Mouse (Mus musculus) cerebellum, adult 11-12 months (tissue): ENCODE measurements around the gene Per1.

ENCODE experiments used
- DNase-seq: peaks from one replicate; pipeline ENCODE4 v3.0.0; 2022

Per1 gene

DNA sequence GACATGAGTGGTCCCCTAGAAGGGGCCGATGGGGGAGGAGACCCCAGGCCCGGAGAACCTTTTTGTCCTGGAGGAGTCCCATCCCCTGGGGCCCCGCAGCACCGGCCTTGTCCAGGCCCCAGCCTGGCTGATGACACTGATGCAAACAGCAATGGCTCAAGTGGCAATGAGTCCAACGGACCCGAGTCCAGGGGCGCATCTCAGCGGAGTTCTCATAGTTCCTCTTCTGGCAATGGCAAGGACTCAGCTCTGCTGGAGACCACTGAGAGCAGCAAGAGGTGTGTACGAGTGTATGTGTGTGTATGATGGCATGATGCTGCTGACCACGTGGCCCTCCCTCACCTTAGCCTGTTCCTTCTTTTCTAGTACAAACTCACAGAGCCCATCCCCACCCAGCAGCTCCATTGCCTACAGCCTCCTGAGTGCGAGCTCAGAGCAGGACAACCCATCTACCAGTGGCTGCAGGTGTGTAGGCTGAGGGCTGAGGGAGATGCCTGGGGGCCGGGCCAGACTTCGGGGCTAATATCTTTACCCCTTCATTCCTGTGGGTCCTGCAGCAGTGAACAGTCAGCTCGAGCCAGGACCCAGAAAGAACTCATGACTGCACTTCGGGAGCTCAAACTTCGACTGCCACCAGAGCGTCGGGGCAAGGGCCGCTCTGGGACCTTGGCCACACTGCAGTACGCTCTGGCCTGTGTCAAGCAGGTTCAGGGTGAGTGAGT is 5.8 kb downstream of the Per1 start:
- DNase-seq, result peak; percentile 74

DNA sequence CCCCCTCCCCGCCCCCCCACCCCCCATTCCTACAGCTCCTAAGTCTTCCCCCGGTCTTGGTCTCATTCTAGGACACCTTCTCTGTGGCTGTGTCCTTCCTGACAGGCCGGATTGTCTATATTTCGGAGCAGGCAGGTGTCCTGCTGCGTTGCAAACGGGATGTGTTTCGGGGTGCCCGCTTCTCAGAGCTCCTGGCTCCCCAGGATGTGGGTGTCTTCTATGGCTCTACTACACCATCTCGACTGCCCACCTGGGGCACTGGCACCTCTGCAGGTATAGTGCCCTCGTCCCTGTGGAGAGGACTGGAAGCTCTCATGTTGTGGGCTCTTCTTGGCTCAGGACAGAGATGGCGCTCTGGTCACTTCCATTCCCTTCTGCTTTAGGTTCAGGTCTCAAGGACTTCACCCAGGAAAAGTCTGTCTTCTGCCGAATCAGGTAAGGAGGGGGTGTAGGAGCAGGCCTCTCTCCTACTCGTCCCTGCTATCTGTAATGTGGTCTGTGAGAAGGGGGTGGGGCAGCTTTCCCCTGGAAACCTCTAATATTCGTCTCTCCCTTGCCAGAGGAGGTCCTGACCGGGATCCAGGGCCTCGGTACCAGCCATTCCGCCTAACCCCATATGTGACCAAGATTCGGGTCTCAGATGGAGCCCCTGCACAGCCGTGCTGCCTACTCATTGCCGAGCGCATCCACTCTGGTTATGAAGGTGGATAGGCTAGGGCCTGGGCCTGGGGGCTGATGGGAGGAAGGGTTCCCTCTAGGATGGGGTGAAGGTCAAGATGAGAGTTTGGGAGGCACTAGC is 6.8 kb downstream of the Per1 start:
- peak; percentile 58 for DNase-seq

DNA sequence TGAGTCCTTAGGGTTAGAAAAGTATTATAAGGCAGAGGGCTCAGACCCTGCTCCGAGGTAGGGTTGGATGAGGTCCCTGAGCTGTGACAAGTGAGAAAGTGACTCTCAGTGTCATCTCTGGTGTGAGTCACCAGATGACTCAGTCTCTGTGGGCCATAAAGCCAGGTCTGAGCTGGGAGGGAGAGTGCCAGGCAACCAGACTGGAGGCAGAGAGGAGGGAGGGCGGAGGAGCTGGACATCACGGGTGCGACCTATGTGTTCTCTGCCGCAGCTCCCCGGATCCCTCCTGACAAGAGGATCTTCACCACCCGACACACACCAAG is 7.3 kb downstream of the Per1 start:
- DNase-seq, result peak; percentile 57

DNA sequence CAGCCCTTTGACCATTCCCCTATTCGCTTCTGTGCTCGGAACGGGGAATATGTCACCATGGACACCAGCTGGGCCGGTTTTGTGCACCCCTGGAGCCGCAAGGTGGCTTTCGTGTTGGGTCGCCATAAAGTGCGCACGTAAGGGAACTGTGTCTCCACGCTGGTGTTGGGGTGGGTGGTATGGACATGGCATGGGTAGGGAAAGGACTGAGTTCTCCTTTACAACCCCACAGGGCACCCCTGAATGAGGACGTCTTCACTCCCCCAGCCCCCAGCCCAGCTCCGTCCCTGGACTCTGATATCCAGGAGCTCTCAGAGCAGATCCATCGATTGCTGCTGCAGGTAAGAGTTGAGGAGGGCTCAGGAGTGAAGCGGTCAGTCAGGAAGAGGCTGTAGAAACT is 8.1 kb downstream of the Per1 start:
- DNase-seq, result peak; percentile 52

DNA sequence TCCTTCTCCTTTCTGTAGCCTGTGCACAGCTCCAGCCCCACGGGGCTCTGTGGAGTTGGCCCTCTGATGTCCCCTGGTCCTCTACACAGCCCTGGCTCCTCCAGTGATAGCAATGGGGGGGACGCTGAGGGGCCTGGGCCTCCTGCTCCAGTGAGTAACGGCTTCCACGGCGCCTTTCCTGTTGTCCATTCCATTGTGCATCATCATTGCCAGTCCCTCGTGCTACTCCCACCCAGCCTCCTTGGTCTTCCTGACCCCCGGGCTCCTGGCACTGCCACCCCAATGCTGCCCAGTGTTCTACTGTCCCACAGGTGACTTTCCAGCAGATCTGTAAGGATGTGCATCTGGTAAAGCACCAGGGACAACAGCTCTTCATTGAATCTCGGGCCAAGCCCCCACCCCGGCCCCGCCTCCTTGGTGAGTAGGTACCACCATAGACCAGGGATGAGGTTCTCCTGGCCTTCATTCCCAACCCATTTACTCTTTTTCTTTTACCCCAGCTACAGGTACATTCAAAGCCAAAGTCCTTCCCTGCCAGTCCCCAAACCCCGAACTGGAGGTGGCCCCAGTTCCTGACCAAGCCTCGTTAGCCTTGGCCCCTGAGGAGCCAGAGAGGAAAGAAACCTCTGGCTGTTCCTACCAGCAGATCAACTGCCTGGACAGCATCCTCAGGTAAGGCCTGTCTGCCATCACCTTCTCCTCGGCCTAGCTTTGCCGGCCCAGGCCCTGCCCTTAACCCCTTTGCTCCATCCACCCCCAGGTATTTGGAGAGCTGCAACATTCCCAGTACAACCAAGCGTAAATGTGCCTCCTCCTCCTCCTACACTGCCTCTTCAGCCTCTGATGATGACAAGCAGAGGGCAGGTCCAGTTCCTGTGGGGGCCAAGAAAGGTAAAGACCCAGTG is 8.8 kb downstream of the Per1 start:
- peak; percentile 23 for DNase-seq

DNA sequence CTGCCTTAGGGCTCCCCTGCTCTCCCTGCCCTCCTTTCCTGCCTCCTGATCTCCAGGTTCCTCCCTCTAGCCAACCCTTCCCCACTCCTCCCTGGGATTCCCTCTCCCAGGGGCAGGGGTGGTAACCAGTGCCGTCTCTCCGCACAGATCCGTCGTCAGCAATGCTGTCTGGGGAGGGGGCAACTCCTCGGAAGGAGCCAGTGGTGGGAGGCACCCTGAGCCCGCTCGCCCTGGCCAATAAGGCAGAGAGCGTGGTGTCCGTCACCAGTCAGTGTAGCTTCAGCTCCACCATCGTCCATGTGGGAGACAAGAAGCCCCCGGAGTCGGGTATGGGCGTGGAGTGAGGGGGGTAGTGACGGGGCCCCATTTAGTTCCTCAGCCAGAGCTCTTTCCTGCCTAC is 9.5 kb downstream of the Per1 start:
- DNase-seq, result peak; percentile 49

DNA sequence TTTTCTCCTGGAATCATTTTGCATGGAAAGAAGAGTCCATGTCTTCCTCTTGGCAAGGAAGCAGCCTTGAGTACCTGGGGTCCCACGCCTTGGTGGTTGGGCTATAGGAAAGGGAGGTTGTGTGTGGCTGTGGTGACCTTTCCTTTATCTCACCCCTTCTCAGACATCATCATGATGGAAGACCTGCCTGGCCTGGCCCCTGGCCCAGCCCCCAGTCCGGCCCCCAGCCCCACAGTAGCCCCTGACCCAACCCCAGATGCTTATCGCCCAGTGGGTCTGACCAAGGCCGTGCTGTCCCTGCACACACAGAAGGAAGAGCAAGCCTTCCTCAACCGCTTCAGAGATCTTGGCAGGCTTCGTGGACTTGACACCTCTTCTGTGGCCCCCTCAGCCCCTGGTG is 10.2 kb downstream of the Per1 start:
- DNase-seq, result no peak

DNA sequence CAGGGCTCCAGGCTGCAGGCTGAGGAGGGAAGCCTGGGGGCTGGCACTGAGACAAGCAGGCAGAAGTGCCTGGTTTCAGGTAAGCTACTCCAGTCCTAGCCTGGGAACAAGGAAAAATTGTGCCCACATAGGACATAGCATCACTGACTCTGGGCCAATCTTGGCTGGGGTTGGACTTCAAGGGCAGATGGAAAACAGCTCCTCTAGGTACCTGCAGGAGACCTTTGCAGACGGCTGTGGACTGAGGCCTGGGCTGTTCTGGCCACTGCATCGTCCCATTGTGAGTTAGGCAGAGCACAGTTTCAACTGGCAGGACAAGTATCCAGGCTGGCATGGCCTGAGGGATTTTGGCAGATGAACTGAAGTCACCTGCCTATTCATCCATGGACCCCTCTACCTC is 10.8 kb downstream of the Per1 start:
- no peak for DNase-seq

DNA sequence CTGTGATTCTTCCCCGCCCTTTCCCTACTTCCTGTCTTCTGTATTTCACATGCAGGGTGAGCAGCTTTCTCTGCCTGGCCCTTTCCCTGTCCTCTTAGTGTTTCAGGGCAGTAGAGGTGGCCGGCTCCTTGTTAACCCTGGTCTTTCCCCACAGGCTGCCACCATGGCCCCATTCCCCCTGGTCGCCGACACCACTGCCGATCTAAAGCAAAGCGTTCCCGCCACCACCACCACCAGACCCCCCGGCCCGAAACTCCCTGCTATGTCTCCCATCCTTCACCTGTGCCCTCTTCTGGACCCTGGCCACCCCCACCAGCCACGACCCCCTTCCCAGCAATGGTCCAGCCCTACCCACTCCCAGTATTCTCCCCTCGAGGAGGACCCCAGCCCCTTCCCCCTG is 11.3 kb downstream of the Per1 start:
- no peak for DNase-seq

DNA sequence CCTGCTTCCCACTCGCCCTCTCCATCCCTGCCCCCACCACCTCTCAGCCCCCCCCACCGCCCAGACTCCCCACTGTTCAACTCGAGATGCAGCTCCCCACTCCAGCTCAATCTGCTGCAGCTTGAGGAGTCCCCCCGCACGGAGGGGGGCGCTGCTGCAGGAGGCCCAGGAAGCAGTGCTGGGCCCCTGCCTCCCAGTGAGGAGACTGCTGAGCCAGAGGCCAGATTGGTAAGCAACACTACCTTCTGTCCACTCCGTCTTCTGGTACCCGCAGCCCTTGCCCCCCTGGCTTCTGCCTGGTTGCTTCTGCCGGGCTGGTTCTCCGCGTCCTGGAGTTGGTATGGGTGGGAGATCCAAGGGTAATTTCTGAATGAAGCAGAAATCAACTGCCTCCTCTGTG is 11.8 kb downstream of the Per1 start:
- peak; percentile 53 for DNase-seq

DNA sequence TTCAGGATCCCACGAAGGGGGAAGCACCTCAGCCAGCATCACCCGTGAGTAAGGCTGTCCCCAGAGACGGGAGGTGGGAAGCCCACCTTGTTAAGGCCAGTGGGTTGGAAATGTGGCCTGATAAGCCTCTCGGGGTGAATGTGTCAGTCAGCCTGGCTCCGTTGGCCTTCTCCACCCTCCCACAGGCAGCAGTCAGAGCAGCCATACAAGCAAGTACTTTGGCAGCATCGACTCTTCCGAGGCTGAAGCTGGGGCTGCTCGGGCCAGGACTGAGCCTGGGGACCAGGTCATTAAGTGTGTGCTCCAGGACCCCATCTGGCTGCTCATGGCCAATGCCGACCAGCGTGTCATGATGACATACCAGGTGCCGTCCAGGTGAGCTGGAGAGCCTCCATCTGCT is 12.7 kb downstream of the Per1 start:
- no peak for DNase-seq

DNA sequence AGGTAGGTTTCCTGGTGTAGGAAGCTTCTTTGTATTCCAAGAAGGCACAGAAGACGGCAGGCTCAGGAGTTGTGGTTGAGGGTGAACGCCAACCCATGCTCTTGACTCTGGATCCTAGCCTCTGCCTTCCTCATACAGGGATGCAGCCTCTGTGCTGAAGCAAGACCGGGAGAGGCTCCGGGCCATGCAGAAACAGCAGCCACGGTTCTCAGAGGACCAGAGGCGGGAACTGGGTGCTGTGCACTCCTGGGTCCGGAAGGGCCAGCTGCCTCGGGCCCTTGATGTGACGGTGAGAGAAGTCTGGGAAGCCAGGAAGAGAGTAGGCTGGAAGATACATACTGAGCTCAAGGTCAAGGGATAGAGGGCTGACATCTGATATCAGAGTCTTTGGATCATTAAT is 13.2 kb downstream of the Per1 start:
- no peak for DNase-seq

DNA sequence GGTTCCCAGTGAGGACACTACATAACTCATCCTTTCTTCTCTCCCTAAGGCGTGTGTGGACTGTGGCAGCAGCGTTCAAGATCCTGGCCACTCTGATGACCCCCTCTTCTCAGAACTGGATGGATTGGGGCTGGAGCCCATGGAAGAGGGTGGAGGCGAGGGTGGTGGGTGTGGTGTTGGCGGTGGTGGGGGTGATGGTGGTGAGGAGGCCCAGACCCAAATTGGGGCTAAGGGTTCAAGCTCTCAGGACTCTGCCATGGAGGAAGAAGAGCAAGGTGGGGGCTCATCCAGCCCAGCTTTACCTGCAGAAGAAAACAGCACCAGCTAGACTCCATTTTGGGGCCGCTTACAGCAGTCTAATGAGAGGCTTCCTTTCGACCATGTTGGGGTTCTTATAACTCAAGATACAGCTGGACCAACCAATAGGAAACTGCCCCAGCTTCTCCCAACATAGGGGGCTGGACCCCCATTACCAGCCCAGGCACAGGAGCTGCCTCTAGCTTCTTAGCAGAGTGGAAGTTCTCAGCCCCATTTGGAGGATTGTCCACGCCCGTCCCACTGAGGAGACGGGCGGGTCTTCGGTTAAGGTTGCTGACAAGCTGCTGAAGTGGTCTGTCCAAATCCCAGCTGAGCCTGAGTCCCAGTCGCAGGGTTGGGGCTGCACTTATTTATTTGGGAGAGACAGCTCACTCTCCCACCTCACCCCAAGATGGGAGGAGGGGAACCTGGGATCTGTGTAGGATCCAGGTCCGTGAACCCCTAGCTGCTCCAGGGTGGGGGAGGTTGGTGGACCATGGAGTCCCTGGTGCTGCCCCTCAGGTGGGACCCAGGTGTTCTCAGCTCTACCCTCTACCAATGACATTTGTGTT is 14.2 kb downstream of the Per1 start:
- DNase-seq, result peak; percentile 54

DNA sequence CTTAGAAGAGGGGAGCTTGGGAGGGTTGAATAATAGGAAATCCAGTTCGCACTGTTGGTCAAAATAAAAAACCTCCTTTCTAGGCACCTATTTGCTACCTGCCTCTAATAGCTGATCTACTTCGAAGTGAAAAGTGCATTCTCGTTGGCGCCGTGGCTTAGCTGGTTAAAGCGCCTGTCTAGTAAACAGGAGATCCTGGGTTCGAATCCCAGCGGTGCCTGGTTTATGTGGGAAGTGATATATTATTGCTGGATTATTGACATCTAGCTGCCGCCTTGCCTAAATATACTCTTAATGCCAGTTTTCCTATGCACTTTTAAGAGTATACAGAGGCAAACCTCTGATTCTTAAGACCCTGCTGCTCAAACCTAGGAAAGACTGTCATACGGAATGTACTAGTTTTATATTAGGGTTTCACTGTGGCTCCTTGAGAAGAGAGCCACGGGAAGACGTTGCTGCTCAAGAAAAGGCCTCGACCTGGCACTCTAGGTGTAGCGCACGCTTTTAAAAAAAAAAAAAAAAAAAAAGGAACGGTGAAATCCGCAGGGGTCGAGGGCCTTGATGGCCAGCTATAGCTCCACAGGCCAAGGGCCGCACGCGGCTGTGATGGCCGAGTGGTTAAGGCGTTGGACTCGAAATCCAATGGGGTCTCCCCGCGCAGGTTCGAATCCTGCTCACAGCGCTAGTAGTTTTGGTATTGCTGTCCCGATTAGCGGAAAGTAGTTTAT is 15.5 kb downstream of the Per1 start:
- DNase-seq, result peak; percentile 83

DNA sequence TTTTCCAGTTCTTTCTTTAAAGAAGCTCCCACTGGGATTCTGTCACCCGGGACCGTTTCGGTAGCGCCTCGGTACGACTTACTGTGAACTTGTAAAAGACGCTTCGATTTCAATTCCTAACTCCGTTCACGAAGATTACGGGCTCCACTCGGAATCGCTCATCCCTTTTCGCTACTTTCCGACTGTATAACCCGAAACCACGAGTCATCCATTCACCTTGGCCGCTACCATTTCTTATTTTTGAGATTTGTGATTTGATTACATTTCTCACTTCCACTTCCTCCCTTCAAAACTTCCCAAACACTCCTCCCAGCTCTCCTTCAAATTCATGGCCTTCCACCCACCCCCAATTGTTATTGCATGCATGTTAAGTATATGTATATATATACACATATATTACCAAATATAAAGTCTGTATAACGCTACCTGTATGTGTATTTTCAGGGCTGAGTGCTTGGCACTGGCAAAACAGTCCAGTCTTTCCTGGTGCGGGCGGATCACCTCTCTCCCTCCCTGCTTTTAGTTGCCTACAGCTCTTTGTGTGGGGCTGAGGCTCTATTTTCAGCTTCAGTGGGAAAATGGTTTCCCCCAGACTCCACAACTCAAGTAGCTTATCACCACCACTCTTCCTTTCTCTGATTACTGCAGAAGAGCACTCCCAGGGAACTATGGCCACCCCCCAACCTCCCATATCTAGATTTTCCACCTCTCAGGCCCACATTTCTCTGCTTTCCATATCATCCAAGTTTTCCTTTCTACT is 16.2 kb downstream of the Per1 start:
- DNase-seq, result no peak

DNA sequence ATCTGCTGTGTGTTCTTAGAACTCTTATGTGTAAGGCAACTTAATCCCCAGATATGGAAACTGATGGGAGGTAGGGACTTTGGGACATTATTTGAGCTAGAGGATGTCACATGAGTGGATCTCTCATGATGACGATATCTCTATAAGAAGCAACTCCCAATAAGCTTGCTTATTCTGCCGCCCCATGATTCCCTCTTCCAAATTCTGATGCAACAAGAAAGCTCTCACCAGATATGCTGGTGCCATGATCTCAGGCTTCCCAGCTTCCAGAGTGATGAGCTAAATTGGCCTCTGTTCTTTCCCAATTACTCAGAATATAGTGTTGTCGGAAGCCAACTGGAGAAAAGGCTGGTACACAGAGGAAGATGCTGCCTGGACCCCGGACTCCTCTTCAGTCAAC is 16.8 kb downstream of the Per1 start:
- DNase-seq, result no peak

DNA sequence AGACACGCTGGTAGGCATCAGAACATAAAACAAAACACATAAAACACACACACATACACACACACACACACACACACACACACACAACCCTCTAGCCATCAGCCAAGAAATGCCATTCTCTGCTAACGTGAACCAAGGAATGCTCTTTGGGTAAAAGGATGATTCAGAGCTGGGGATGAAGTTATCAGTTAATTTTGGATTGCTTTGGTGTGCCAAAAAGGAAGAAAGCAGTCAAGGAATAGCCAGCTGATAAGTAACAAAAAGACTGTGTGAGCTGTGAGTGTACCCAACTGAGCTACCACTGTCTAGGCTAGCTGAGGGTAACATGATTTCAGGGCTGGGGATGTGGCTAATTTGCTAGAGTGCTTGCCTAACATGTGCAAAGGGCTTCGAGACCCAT is 19.0 kb downstream of the Per1 start:
- peak; percentile 8 for DNase-seq

DNA sequence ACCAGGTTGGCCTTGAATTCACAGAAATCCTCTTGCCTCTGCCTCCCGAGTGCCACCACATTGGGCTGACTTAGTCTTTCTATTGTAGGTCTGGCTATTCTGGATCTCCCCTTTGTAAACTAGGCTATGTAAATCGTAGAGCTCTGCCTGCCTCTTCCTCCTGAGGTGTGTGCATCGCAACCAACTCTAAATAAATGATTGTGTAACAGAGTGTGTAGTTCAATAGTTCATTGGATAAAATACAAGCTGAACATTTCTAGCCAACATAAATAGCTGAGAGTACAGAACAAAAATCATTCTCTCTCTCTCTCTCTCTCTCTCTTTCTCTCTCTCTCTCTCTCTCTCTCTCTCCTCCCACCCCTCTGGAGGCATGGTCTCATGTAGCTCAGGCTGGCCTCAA is 19.6 kb downstream of the Per1 start:
- DNase-seq, result no peak

DNA sequence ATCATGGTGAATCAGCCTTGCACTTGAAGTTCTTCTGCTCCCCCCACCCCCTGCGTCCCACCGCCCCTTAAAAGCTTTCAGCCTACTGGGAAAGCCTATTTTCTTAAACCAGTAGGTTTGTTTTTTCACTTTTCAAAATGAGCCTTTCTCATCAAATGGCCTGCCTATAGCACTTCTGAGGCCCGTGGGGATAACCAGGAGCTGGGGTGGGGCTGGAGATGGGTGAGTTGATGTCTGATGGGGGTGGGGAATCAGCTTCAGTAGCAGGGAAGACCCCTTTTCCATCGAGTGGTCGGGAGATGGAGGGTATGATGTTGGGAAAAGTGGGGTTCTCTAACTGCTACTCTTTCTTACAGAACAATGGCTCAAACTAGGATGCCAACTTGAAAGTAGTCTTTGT is 21.8 kb downstream of the Per1 start:
- DNase-seq, result peak; percentile 31

DNA sequence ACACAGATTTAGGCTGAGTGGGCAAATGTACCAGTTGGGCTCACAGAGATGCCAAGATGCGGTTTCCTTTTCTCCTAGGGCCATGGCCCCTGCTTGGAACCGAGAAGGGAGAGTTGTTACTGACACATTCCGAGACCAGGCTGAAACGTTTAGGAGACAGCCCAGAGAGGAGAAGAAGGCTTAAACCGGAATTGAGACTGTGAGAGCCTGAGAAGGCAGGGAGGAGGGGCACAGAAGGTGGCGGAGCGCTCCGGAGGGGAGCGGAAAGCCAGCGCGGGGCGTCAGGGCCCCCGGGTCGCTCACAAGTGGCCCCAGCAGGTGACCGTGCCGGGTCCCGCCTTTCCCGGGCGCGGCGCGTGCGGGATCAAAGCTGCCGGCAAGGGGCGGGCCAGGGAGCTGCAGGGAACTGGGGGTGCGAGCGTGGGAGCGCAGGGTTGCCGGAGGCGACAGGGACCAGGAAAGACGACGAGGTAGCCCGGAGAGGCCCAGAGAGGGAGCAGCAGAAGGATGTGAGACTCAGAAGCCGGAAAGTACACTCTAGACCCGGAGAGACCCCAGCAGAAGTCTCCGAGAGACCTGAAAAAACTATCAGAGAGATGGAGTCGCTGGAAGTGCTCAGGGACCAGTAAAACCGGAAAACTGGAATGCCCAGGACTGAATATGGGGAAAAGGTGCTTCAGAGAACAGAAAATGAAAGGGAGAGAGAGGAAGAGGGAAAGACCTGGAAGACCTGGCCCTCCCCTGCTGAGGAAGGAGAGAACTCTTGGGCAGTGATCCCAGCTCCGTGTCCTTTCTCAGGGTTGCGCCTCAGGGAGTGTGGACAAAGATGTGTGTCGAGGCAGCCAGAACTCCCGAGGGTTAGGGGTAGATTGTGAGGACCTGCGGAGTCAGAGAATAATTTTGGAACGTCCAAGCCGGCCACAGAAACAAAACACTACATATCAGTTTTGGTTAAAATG is 23.0 kb downstream of the Per1 start:
- DNase-seq, result peak; percentile 73
